Mouse (Mus musculus) liver, adult 2 months (tissue): ENCODE data around the gene C2cd4a. TPM values are rescaled to one million over a fixed set of nuclear protein-coding genes. Genes with fewer than 3 reads are reported as not detected.
A peak's percentile ranks its signal among the peaks of the same experiment; 100 is the strongest.

Source experiments
- DNase-seq: peaks from one replicate; pipeline ENCODE4 v3.0.0-alpha.2; 2011; ENCODE audit warnings: low read depth, low spot score; ENCODE audit errors: extremely low read depth
- H3K27ac ChIP-seq: fragments of 200-500 bp; replicated peaks from 2 replicates; pipeline ENCODE4 v1.5.1; 2012; ENCODE audit warnings: low read depth, mild to moderate bottlenecking, control low read depth, inconsistent platforms, low read length; ENCODE audit not compliant: insufficient read depth
- H3K27me3 ChIP-seq: fragments of 200-500 bp; 2 replicates; pipeline ENCODE4 v1.6.1; 2012; ENCODE audit warnings: mild to moderate bottlenecking, moderate library complexity, low read length, inconsistent platforms; ENCODE audit not compliant: control insufficient read depth, insufficient read depth
- H3K36me3 ChIP-seq: fragments of 200-500 bp; 2 replicates; pipeline ENCODE4 v1.6.1; 2012; ENCODE audit warnings: low read length, inconsistent platforms; ENCODE audit not compliant: control insufficient read depth, insufficient read depth
- H3K4me1 ChIP-seq: fragments of 200-500 bp; 2 replicates; pipeline ENCODE4 v1.6.1; 2011; ENCODE audit warnings: low read length; ENCODE audit not compliant: control insufficient read depth, insufficient read depth
- H3K4me3 ChIP-seq: fragments of 200-500 bp; 2 replicates; pipeline ENCODE4 v1.5.1; 2011; ENCODE audit warnings: low read depth, mild to moderate bottlenecking, control low read depth, low read length, moderate library complexity; ENCODE audit not compliant: insufficient read depth
- H3K79me2 ChIP-seq: fragments of 200-500 bp; 2 replicates; pipeline ENCODE4 v1.6.1; 2012; ENCODE audit warnings: inconsistent platforms, mild to moderate bottlenecking, low read length, moderate library complexity; ENCODE audit not compliant: control insufficient read depth, insufficient read depth
- H3K9ac ChIP-seq: fragments of 200-500 bp; 2 replicates; pipeline ENCODE4 v1.6.1; 2012; ENCODE audit warnings: low read depth, mild to moderate bottlenecking, control low read depth, inconsistent platforms, low read length
- CTCF ChIP-seq: fragments of 200-500 bp; IDR thresholded peaks from 2 replicates; pipeline ENCODE4 v1.5.1; 2011; ENCODE audit warnings: low read depth, low read length, control low read depth
- POLR2A ChIP-seq: fragments of 200-500 bp; IDR thresholded peaks from 2 replicates; pipeline ENCODE4 v1.6.1; 2011; ENCODE audit warnings: low read length, control low read depth; ENCODE audit not compliant: insufficient read depth; ENCODE audit errors: extremely low read depth
- WGBS: fragments of 180-500 bp; shearing (Covaris S2); methylation state at CpG from one replicate; pipeline ENCODE4 v1.1.7; 2018; 5-methylcytosine and 5-hydroxymethylcytosine counted together
- polyA plus RNA-seq: library from polyadenylated mRNA; depleted of rRNA; stranded (reverse); fragments of >200 nt; gene quantifications from 2 replicates; pipeline ENCODE4 v1.2.3, GENCODE M21; 2012
- total RNA-seq: library from RNA; depleted of rRNA; stranded (reverse); fragments of >200 nt; gene quantifications from 2 replicates; pipeline ENCODE4 v1.2.3, GENCODE M21; 2014

C2cd4a gene
- total and polyA plus RNA-seq, 2 experiments: 0.07 TPM; not detected in 1

DNA sequence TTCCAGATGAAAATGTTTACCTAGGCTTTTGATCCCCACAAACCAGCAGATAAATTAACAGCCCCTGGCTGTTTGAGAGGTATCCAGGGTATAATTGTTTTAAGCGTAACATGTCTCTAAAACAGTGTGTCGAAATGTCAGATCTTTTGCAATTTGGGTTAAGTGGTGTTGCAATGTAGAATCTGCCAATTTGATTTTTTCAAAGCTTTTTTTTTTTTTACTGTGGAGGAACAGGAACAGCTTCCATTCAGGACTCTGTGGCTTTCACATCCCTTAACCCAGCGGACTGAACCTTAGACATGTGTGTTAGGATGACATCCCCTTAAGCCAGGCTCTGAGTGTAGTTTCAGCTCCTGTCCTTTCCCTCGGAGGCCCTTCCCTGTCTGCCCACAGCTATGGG, 12.9 kb upstream of the C2cd4a start:
- Histone ChIP-seq H3K36me3 (no peaks in the 10 kb centered on the region), H3K9ac (no peak overlapping the region), H3K79me2 (peaks cover 27% of the 10 kb centered on the region; the same call in 1 of the 2 replicates), H3K4me1 (peaks cover 26% of the 10 kb centered on the region), H3K27ac (peak overlapping the region; percentile 33; the same call in 1 of the 2 replicates), H3K27me3 (no peaks in the 10 kb centered on the region), H3K4me3 (no peak overlapping the region)
- TF ChIP-seq POLR2A (no peak), CTCF (no peak)
- DNase-seq: peak; percentile 93
- WGBS: 14% methylated on average over 4 of the region's 4 CpGs

DNA sequence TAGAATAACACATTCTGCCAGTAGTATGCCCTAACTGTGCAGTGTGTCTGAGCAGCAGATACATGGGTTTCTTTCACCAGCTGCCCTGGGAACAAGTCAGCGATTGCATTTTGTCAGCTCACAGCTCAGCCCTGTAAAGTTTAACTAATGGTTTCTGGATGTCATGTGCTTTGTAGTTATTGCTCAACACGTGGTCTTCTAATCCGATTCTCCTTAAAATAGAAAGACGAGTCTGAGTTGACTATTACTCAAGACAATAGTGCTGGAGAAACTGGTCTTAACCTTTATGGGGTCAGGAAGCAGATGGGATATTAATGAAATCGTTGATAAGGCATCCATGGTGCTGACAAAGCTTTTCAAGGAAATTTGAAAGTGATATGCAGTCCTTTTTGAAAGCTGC, 10.7 kb upstream of the C2cd4a start:
- H3K9ac ChIP-seq: no peak overlapping the region

GRCm38 (mm10) chr9:67839981-67840859, 8.1 kb upstream of the C2cd4a start, which contains the start of gene Vps13c:
TSS of gene Vps13c (plus strand) at chr9:67840396.
- Histone ChIP-seq H3K4me1 (peaks cover 15% of the 10 kb centered on the region), H3K36me3 (no peaks in the 10 kb centered on the region), H3K27me3 (no peaks in the 10 kb centered on the region), H3K79me2 (peaks cover 6% of the 10 kb centered on the region; the same call in 1 of the 2 replicates), H3K9ac (peak within 1 kb of the TSS; percentile 97), H3K27ac (peak within 1 kb of the TSS; percentile 90), H3K4me3 (peak within 1 kb of the TSS; percentile 98)
- whole genome bisulfite sequencing: under 1% methylated on average over 47 of the region's 53 CpGs
- TF ChIP-seq POLR2A (peak; percentile 53; the same call in 1 of the 2 replicates), CTCF (no peak)
- DNase-seq: peak; percentile 51

More for the DNA sequence above, 10.7 kb upstream of the C2cd4a start:
- Histone ChIP-seq H3K27ac (no peak overlapping the region), H3K79me2 (peaks cover 17% of the 10 kb centered on the region; the same call in 1 of the 2 replicates), H3K27me3 (no peaks in the 10 kb centered on the region), H3K36me3 (no peaks in the 10 kb centered on the region), H3K4me1 (peaks cover 20% of the 10 kb centered on the region), H3K4me3 (no peak overlapping the region)
- TF ChIP-seq POLR2A: no peak
- TF ChIP-seq CTCF: no peak
- DNase-seq: peak; percentile 85
- WGBS: 5% methylated on average over 5 of the region's 5 CpGs

DNA sequence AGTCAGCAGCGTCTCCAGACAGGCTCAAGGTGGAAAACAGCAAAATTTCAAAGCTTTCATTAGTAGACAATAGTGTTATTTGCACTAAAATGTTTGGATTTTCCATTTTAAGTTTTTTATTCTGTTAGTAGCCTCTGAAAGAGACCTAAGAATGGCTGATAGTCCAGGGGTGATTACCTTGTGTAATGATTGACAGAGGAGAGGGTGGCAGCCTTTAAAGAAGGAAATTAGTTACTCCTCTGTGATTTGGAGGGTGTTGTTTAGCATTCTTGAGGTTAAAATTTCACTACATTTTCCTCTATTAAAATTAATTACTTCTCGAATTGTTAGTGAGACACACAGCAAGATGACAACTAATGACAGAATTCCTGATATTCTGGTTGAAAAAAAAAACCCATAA, 5.2 kb upstream of the C2cd4a start:
- Histone ChIP-seq H3K79me2 (peaks cover 6% of the 10 kb centered on the region; the same call in 1 of the 2 replicates), H3K4me1 (peaks cover 6% of the 10 kb centered on the region), H3K27ac (no peak overlapping the region), H3K9ac (no peak overlapping the region), H3K27me3 (peaks cover 4% of the 10 kb centered on the region; the same call in 1 of the 2 replicates), H3K4me3 (no peak overlapping the region), H3K36me3 (no peaks in the 10 kb centered on the region)
- 75% methylated on average over 2 of the region's 2 CpGs for WGBS
- TF ChIP-seq CTCF: no peak
- no peak for TF ChIP-seq POLR2A
- DNase-seq: no peak

DNA sequence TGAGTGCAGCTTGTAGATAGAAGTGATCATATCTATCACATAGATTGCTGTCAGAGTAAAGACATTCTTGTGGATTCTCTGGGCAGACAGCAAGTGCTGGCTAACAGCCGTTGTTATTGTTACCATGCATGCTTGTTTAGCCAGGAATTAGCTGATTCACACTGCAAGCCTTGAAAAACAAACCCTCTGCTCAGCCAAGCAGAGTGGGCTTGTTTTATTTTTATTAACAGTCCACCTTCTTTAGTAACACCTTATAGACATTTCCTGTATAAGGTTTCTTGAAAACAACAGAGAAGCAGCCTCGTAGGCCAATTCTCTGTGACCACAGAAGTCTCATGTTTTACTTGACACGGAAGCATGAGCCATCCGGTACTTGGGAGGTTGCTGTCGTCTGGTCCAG, 2.4 kb upstream of the C2cd4a start:
- peaks cover 22% of the 10 kb centered on the region for H3K27me3 ChIP-seq
- no peaks in the 10 kb centered on the region for H3K36me3 ChIP-seq
- peaks cover 10% of the 10 kb centered on the region for H3K4me1 ChIP-seq
- H3K79me2 ChIP-seq: no peaks in the 10 kb centered on the region
- no peak overlapping the region for H3K27ac ChIP-seq
- H3K4me3 ChIP-seq: no peak overlapping the region
- TF ChIP-seq CTCF: no peak
- TF ChIP-seq POLR2A: no peak
- 95% methylated on average over 5 of the region's 5 CpGs for whole genome bisulfite sequencing
- DNase-seq: no peak
- H3K9ac ChIP-seq: no peak overlapping the region
